8 mouse cellular contexts compared by ENCODE assay signal in the genomic region with DNA sequence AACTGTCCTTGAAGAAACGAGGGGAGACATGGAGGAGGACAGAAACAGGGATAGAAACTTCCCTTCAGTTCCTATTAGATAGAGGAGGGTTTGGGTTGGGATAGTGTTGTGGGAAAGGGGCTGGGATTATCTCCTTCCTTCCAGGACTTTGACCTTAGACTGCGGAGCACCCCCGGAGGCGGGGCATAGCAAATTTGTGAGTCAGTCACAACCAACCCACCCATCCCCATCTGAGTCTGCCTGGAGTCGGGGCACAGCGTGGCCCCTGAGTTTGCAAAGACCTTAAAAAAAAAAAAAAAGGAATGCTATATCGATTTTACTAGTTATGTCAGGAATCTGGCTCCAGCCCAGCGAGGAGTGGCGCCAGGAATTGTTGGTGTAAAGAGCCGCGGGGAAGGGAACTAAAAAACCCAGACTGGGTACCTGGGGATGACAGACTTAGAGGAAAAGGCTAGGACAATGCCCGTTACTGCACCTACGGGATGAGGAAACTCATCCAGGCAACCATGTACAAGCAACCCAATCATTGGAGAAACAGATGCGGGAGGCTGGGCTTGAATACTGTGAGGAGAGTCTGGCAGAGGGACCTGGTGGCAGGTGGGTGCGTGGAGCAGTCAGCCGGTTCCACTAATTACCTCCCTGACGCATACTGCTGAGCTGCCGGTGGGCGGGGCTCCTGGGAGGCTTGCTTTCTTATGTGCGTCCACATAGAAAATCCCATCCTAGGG. TPM values are rescaled to one million over a fixed set of nuclear protein-coding genes. Genes with fewer than 3 reads are reported as not detected.
DNase-seq lines count a peak whose midpoint lies in the region; ATAC-seq lines count a peak whose summit lies in the region.

No protein-coding gene starts in this region.

- WGBS in kidney, embryonic 15.5 days = 11% methylated on average over 20 of the region's 20 CpGs
- WGBS in hindbrain, embryonic 16.5 days = 11% methylated on average over 20 of the region's 20 CpGs
- 13% methylated on average over 20 of the region's 20 CpGs for whole genome bisulfite sequencing in limb, embryonic 11.5 days

- H3K27me3 ChIP-seq in kidney, embryonic 15.5 days = peaks cover 20% of the 10 kb centered on the region; the same call in 1 of the 2 replicates
- H3K27me3 ChIP-seq in hindbrain, embryonic 16.5 days (replicated peaks; ENCODE audit: control insufficient read depth, insufficient read depth, low read length) = no peaks in the 10 kb centered on the region
- no peaks in the 10 kb centered on the region for H3K27me3 ChIP-seq in limb, embryonic 11.5 days (ENCODE audit: control insufficient read depth, insufficient read depth, low read length)

- H3K9me3 ChIP-seq in kidney, embryonic 15.5 days (replicated peaks) = no peaks in the 10 kb centered on the region
- no peaks in the 10 kb centered on the region for H3K9me3 ChIP-seq in hindbrain, embryonic 16.5 days (ENCODE audit: control insufficient read depth, low read length)
- no peaks in the 10 kb centered on the region for H3K9me3 ChIP-seq in limb, embryonic 11.5 days (ENCODE audit: control insufficient read depth, low read length)

- peak overlapping the region; percentile 53 for H3K4me2 ChIP-seq in kidney, embryonic 15.5 days
- H3K4me2 ChIP-seq in hindbrain, embryonic 16.5 days (ENCODE audit: low read length) = peak overlapping the region; percentile 53
- H3K4me2 ChIP-seq in limb, embryonic 11.5 days (ENCODE audit: low read depth, severe bottlenecking) = peak overlapping the region; percentile 28

- peak overlapping the region; percentile 22 for H3K4me3 ChIP-seq in kidney, embryonic 15.5 days (replicated peaks)
- peak overlapping the region; percentile 25 for H3K4me3 ChIP-seq in hindbrain, embryonic 16.5 days (ENCODE audit: low read length)
- no peak overlapping the region for H3K4me3 ChIP-seq in limb, embryonic 11.5 days (ENCODE audit: low read depth, low read length)

- no peak for DNase-seq in kidney, adult 18-20 months
- peak; percentile 66 to 83 for DNase-seq in cerebellum, postnatal 36 days
- peak; percentile 34 for DNase-seq in limb, embryonic 11.5 days (ENCODE audit: low spot score)
- DNase-seq in right cerebral cortex, adult 18-20 months = peak; percentile 38
- no peak for DNase-seq in spleen, postnatal 10 days (ENCODE audit: low spot score in 2 of 2)
- no peak for DNase-seq in thymus, postnatal 4 days

- H3K27ac ChIP-seq in kidney, embryonic 15.5 days = no peak overlapping the region
- H3K27ac ChIP-seq in hindbrain, embryonic 16.5 days (ENCODE audit: low read depth, low read length) = no peak overlapping the region; the same call in 1 of the 2 replicates
- H3K27ac ChIP-seq in limb, embryonic 11.5 days (replicated peaks; ENCODE audit: low read depth, low read length) = no peak overlapping the region

- H3K4me1 ChIP-seq in kidney, embryonic 15.5 days = peaks cover 11% of the 10 kb centered on the region; the same call in 1 of the 2 replicates
- H3K4me1 ChIP-seq in hindbrain, embryonic 16.5 days (ENCODE audit: control insufficient read depth, insufficient read depth, low read depth, low read length) = no peaks in the 10 kb centered on the region
- H3K4me1 ChIP-seq in limb, embryonic 11.5 days (ENCODE audit: control insufficient read depth, insufficient read depth, low read length) = peaks cover 3% of the 10 kb centered on the region; the same call in 1 of the 2 replicates

- peak; percentile 56; the same call in 1 of the 2 replicates for ATAC-seq in kidney, embryonic 15.5 days (replicated peaks; ENCODE audit: low FRiP score)
- peak; percentile 84 for ATAC-seq in hindbrain, embryonic 16.5 days
- no peak for ATAC-seq in limb, embryonic 11.5 days (ENCODE audit: insufficient number of reproducible peaks, low FRiP score, low TSS enrichment, low read depth)

- H3K36me3 ChIP-seq in kidney, embryonic 15.5 days = no peaks in the 10 kb centered on the region
- no peaks in the 10 kb centered on the region for H3K36me3 ChIP-seq in hindbrain, embryonic 16.5 days (ENCODE audit: control insufficient read depth, insufficient read depth, low read length)
- H3K36me3 ChIP-seq in limb, embryonic 11.5 days (ENCODE audit: control insufficient read depth, insufficient read depth, low read length) = no peaks in the 10 kb centered on the region

- H3K9ac ChIP-seq in kidney, embryonic 15.5 days = no peak overlapping the region
- 0 out of 2 replicates have a peak overlapping the region, but pooled peaks have one; percentile 14 for H3K9ac ChIP-seq in hindbrain, embryonic 16.5 days (ENCODE audit: low read depth, low read length)
- H3K9ac ChIP-seq in limb, embryonic 11.5 days (ENCODE audit: low read length) = no peak overlapping the region

RNA-seq across cellular contexts. Expression of a gene that starts 6.9 kb away (rescaled TPM):
- polyA plus RNA-seq in kidney, embryonic 15.5 days (2015; fragmentation: Nextera tagmentation; extraction: Ambion mirVana) = not detected in 2 replicates
- not detected in 2 replicates for polyA plus RNA-seq in hindbrain, embryonic 16.5 days (2015; fragmentation: Nextera tagmentation; extraction: Ambion mirVana)
- not detected in 2 replicates for polyA plus RNA-seq in limb, embryonic 11.5 days (2014; fragmentation: Nextera tagmentation; extraction: Ambion mirVana)

RNA-seq across cellular contexts. Expression of a gene that starts 44.5 kb away (rescaled TPM):
- polyA plus RNA-seq in kidney, embryonic 15.5 days (2015; fragmentation: Nextera tagmentation; extraction: Ambion mirVana) = not detected in 2 replicates
- not detected in 2 replicates for polyA plus RNA-seq in hindbrain, embryonic 16.5 days (2015; fragmentation: Nextera tagmentation; extraction: Ambion mirVana)
- polyA plus RNA-seq in limb, embryonic 11.5 days (2014; fragmentation: Nextera tagmentation; extraction: Ambion mirVana) = 0.19 TPM in 1 of 2 replicates, not detected in the other

Comparison
In these comparisons a context has a peak if more than half of its experiments do, and no peak if none do; other contexts are left out.
1. DNase-seq: peak in cerebellum, postnatal 36 days (2 of 2), limb, embryonic 11.5 days (single experiment) and right cerebral cortex, adult 18-20 months (single experiment); none in kidney, adult 18-20 months (single experiment), spleen, postnatal 10 days (0 of 2) and thymus, postnatal 4 days (single experiment).
2. Peak in every context shown above with its lines, with median percentiles within 50 percentile points of each other: H3K4me2 ChIP-seq.